Mouse (Mus musculus) central nervous system, embryonic 11.5 days (tissue): ENCODE data around the gene Ascl1. TPM values are rescaled to one million over a fixed set of nuclear protein-coding genes. Genes with fewer than 3 reads are reported as not detected.

Experiments
- polyA plus RNA-seq: library from polyadenylated mRNA; depleted of rRNA; stranded (reverse); fragments of >200 nt; gene quantifications from 2 replicates; pipeline ENCODE4 v1.2.3, GENCODE M21; 2012; rRNA removed

Ascl1 gene
- polyA plus RNA-seq, result 46.2 and 78.5 TPM in 2 replicates

GRCm38 (mm10) chr10:87493576-87493975 is at the start of gene Ascl1:
TSS of gene Ascl1 (minus strand) at chr10:87493660.

GRCm38 (mm10) chr10:87521646-87522045 is 28.2 kb upstream of the Ascl1 start, which contains the start of gene Pah:
TSS of gene Pah (plus strand) at chr10:87521795.

Other genes starting within 250 kb of the Ascl1 start
- 0.21 and 0.29 TPM in 2 replicates for gene Pah, start 28.1 kb upstream of the Ascl1 start, polyA plus RNA-seq